Mouse (Mus musculus) heart, postnatal 25 days (tissue): ENCODE results near the gene Rad1. TPM values are rescaled to one million over a fixed set of nuclear protein-coding genes. Genes with fewer than 3 reads are reported as not detected.
"Not testable (repeated sequence)": the region's sequence is repeated elsewhere in the genome, so short reads cannot be mapped to it uniquely, and the experiment has no call there.

ENCODE experiments used
- DNase-seq: peaks from one replicate; pipeline ENCODE4 v3.0.0; 2022; ENCODE audit warnings: low spot score
- intact Hi-C: fragments of 180-260 bp; cut with DNase I; formaldehyde crosslinking; loops from one replicate; pipeline ENCODE4 v1.15.1; 2025
- total RNA-seq, 2 experiments: library from RNA; stranded (reverse); gene quantifications; 2 replicates each; pipeline ENCODE4 v1.2.3; 2021

The Rad1 gene
- total RNA-seq, 2 experiments from 2014 or later: 6.7 to 8.2 TPM

DNA sequence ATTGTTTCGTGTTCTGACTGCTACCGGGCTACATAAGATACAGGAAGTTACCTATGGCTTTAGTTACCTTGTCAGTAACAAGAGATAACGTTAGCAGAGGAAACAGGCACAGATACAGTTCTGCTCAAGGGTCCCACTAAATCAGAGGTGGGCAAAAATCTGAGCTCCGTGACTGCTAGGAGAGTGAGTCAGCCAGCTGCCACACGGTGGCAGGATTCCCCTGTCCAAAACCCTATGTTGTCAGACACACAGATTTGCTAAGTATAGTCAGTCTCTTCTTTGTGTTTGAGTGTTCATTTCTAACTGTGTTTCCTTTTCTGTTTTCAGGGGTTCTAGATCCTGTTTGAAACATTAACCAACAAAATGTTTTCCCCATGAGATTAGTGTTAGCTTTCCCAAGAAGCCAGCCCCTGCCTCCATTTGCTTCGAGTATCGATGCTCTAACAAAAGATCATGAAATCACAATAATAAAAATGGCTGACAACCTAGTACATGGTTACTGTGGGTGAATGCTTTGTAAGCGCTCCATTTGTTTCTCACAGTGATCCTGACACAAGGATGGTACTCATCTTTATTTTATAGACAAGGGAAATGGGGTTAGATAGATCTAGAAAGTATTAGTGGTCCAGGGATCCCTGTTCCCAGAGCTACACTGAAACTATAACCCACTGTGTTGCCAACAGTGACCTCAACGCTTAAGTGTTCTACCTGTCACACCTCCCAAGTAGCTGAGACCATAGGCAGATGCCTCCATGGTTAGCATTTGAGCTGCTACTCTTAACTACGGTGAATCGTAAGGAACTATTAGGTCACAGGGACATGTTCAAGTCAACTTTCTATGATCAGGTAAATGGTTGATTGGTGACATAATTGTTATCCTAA is 15.3 kb downstream of the Rad1 start:
- DNase-seq: no peak
- intact Hi-C loops: loop anchor here (1.0 to 5.0 kb wide), 4 partner anchors 82 to 400 kb away; partner anchors contain the start of gene Rai14

DNA sequence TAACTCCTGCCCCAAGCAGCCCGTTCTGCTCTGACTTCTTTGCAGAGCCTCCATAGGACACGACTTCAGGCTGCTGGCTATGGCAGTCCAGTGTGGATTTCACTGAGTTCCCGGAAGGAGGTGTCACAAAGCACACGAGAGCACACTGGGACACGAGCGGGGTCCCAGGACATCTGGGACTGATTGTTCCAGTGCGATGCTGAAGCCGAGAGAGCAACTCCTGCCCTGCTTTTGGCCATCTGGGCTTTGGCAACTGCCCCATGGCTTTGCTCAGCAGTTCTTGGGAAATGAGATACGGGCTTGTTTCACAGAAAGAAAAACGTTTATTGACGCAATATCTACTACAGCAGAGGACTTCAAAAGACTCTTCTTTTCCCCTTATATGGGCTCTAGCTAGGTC is 20.3 kb downstream of the Rad1 start:
- peak; percentile 45 for DNase-seq
- intact Hi-C loops: no loop called here

DNA sequence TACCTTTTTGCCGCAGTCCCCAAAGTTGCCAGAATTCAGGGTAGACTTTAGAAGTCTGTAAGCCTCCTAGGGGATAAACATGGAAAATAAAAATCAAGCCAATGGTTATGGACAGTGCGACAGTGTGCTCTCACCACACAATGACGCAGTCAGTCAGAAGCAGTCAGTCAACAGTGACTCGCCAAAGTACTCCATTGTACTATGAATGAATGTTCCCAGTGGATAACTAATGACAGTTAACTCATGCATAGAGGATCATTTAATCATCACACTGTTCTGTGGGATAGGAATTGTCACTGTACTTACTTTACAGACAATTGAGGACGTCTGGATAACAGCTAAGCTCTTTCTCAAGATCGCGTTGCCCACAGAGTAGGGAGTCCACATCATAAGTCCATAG is 29.3 kb downstream of the Rad1 start:
- DNase-seq: no peak
- intact Hi-C loops: no loop called here

GRCm38 (mm10) chr15:10525896-10526295 is 40.1 kb downstream of the Rad1 start:
- DNase-seq: no peak
- intact Hi-C loops: no loop called here

GRCm38 (mm10) chr15:10531352-10531751 is 45.5 kb downstream of the Rad1 start:
- intact Hi-C loops: no loop called here
- DNase-seq: no peak

GRCm38 (mm10) chr15:10533361-10533760 is 47.5 kb downstream of the Rad1 start:
- intact Hi-C loops, DNase-seq: not testable (repeated sequence)

- DNase-seq: no peak
- intact Hi-C loops: no loop called here
These were observed 48.8 kb downstream of the Rad1 start for GRCm38 (mm10) chr15:10534591-10534990.

DNA sequence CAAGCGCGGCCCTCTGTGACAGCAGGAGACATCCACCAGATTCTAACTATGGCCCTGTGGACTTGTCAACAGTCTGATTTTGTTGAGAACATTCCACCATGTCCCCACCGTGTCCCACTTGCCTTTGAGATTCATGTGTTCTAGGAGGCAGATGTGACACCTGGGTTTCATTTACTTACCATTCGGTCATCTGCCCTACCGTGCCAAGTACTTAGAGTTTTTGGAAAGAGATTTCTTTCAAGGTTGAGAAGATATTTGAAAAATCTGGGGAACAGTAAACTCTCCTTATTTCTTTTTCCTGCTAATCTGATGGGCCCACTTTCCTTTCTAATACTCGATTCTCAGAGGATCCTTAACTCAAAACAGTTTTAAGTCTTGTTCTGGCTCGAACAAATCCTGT is 50.2 kb downstream of the Rad1 start:
- DNase-seq: no peak
- intact Hi-C loops: no loop called here

GRCm38 (mm10) chr15:10540271-10541088 is 54.7 kb downstream of the Rad1 start:
- DNase-seq: no peak
- intact Hi-C loops: no loop called here

Other genes starting within 250 kb of the Rad1 start
- not detected for gene Gm21973, start 160.6 kb upstream of the Rad1 start, total RNA-seq
- not detected for gene Agxt2, start 127.5 kb upstream of the Rad1 start, total RNA-seq
- 10 to 100 TPM; 33.6 to 34.5 TPM for gene Dnajc21, start 15.5 kb upstream of the Rad1 start, total RNA-seq
- gene Brix1, start 71 bp upstream of the Rad1 start, total RNA-seq: 10 to 100 TPM; 18.4 to 22.5 TPM
- not detected for gene Ttc23l, start 72.7 kb downstream of the Rad1 start, total RNA-seq
- gene Rai14, start 228.6 kb downstream of the Rad1 start, total RNA-seq: 1 to 10 TPM; 3.2 to 3.8 TPM